Mouse (Mus musculus): ENCODE data around the gene Avpr1b. TPM values are rescaled to one million over a fixed set of nuclear protein-coding genes. Genes with fewer than 3 reads are reported as not detected.
"Not testable (repeated sequence)": the region's sequence is repeated elsewhere in the genome, so short reads cannot be mapped to it uniquely, and the experiment has no call there.

Gene Avpr1b
- polyA plus RNA-seq (2015; fragmentation: Nextera tagmentation; extraction: Ambion mirVana), result not detected in 2 replicates

GRCm38 (mm10) chr1:131598905-131599304 lies at the start of gene Avpr1b:
Gene Avpr1b, plus strand, starts transcription at chr1:131599239.
- 23% methylated on average over 12 of the region's 12 CpGs for WGBS
- Histone ChIP-seq H3K36me3 (no peaks in the 10 kb centered on the region), H3K9ac (no peak within 1 kb of the TSS), H3K9me3 (replicated peaks) (no peaks in the 10 kb centered on the region), H3K4me3 (replicated peaks) (no peak within 1 kb of the TSS), H3K27ac (no peak within 1 kb of the TSS), H3K4me2 (peak within 1 kb of the TSS; percentile 43), H3K27me3 (peaks cover 29% of the 10 kb centered on the region), H3K4me1 (0 out of 2 replicates have a peak, but pooled peaks cover 7% of the 10 kb centered on the region)
- no peak for ATAC-seq (replicated peaks; ENCODE audit: low FRiP score)

DNA sequence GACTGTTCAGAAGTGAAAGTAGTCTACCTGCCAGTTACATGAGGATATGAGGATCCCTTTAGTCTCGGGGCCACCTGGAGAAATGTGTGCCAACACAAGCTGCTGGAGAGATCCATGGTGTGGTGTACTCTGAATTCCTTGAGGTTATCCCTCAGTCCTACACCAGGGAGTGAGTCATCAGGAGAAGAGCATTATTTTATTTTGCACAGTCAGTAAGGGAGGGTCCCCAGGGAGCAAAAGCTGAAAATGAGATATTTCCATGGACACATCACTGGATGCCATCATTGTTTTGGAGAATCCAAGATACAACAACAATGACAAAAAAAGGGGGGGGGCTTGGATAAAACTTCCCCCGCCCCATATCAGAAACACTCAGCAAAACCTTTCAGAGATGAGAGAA lies 47.1 kb upstream of the Avpr1b start:
- Histone ChIP-seq H3K27ac (no peak overlapping the region), H3K27me3 (no peaks in the 10 kb centered on the region), H3K36me3 (no peaks in the 10 kb centered on the region), H3K9ac (no peak overlapping the region), H3K9me3 (replicated peaks) (no peaks in the 10 kb centered on the region), H3K4me3 (replicated peaks) (no peak overlapping the region), H3K4me1 (peaks cover 11% of the 10 kb centered on the region; the same call in 1 of the 2 replicates), H3K4me2 (no peak overlapping the region)
- ATAC-seq (replicated peaks; ENCODE audit: low FRiP score), result no peak
- 95% methylated on average over 2 of the region's 2 CpGs for WGBS

DNA sequence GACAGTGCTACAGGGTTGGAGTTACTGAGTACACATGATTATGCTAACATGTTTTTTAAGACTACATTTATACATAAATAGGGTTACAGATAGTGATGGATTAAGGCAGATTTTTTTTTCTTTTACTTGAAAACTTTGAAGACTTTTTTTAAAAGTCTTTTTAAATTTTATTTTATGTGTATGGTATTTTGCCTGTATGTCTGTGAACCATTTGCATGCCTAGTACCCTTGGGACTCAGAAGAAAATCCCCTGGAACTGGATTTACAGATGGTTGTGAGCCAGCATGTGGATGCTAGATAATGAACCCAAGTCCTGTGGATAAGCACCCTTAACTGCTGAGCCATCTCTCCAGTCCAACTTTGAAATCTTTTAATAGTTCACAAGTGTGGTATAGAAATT lies 45.6 kb upstream of the Avpr1b start:
- Histone ChIP-seq H3K27me3 (no peaks in the 10 kb centered on the region), H3K9ac (no peak overlapping the region), H3K4me1 (peaks cover 10% of the 10 kb centered on the region; the same call in 1 of the 2 replicates), H3K4me3 (replicated peaks) (no peak overlapping the region), H3K36me3 (no peaks in the 10 kb centered on the region), H3K4me2 (no peak overlapping the region), H3K27ac (no peak overlapping the region), H3K9me3 (replicated peaks) (no peaks in the 10 kb centered on the region)
- ATAC-seq (replicated peaks; ENCODE audit: low FRiP score), result no peak

- peak; percentile 87 for ATAC-seq (replicated peaks; ENCODE audit: low FRiP score)
- no peaks in the 10 kb centered on the region for H3K9me3 ChIP-seq (replicated peaks)
- H3K36me3 ChIP-seq, result no peaks in the 10 kb centered on the region
- H3K9ac ChIP-seq, result no peak overlapping the region
- H3K27ac ChIP-seq, result no peak overlapping the region
- no peaks in the 10 kb centered on the region for H3K27me3 ChIP-seq
- H3K4me1 ChIP-seq, result 0 out of 2 replicates have a peak, but pooled peaks cover 4% of the 10 kb centered on the region
- H3K4me2 ChIP-seq, result peak overlapping the region; percentile 47
- H3K4me3 ChIP-seq (replicated peaks), result no peak overlapping the region
- 9% methylated on average over 13 of the region's 13 CpGs for WGBS
Measured at GRCm38 (mm10) chr1:131555042-131555812, 43.8 kb upstream of the Avpr1b start.

DNA sequence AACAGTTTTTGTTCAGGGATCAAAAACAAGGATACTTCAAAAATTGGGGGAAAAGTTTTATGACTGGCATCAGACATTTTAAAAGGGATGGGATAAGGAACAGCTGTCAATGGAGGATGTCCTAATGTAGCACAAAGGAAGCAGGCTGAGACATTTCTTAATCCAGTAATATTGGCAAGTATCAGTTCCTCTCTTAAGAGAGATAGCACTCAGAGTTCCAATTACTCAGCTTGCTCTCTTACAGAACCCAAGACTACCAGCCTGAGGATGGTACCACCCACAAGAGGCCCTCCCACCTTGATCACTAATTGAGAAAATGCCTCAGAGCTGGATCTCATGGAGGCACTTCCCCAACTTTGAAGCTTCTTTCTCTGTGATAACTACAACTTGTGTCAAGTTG lies 38.5 kb upstream of the Avpr1b start:
- Histone ChIP-seq H3K27me3 (no peaks in the 10 kb centered on the region), H3K4me2 (no peak overlapping the region), H3K9me3 (replicated peaks) (no peaks in the 10 kb centered on the region), H3K9ac (no peak overlapping the region), H3K4me1 (no peaks in the 10 kb centered on the region), H3K27ac (no peak overlapping the region), H3K4me3 (replicated peaks) (no peak overlapping the region), H3K36me3 (no peaks in the 10 kb centered on the region)
- ATAC-seq (replicated peaks; ENCODE audit: low FRiP score), result no peak

- no peak overlapping the region for H3K27ac ChIP-seq
- no peak overlapping the region for H3K9ac ChIP-seq
- H3K36me3 ChIP-seq, result no peaks in the 10 kb centered on the region
- WGBS, result 98% methylated on average over 2 of the region's 2 CpGs
- no peak for ATAC-seq (replicated peaks; ENCODE audit: low FRiP score)
- no peaks in the 10 kb centered on the region for H3K4me1 ChIP-seq
- H3K27me3 ChIP-seq, result no peaks in the 10 kb centered on the region
- H3K9me3 ChIP-seq (replicated peaks), result no peaks in the 10 kb centered on the region
- no peak overlapping the region for H3K4me2 ChIP-seq
- no peak overlapping the region for H3K4me3 ChIP-seq (replicated peaks)
Measured at GRCm38 (mm10) chr1:131562081-131562480, 37.0 kb upstream of the Avpr1b start.

DNA sequence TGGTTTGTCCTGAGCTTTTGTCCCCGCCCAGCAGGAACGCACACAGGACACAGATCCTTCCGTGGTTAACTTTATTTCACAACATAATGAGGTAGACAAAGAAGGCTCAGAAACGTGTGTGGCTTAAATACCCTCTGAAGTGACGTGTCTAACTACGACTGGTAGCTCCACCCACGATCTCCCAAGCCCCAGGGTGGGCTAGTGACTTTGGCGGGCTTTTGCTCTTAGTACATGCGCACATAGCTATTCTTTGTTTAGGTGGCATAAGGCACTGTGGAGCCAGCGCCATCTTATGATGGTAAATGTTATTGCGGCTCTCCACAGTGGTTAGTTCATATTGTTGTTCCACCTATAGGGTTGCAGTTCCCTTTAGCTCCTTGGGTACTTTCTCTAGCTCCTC lies 33.0 kb upstream of the Avpr1b start:
- H3K9me3 ChIP-seq (replicated peaks); ATAC-seq (replicated peaks; ENCODE audit: low FRiP score); H3K36me3 ChIP-seq; H3K27ac ChIP-seq; H3K4me3 ChIP-seq (replicated peaks); H3K9ac ChIP-seq; H3K27me3 ChIP-seq; H3K4me1 ChIP-seq; H3K4me2 ChIP-seq: not testable (repeated sequence)
- WGBS, result 51% methylated on average over 11 of the region's 11 CpGs

- 80% methylated on average over 6 of the region's 6 CpGs for WGBS
- no peaks in the 10 kb centered on the region for H3K4me1 ChIP-seq
- no peak overlapping the region for H3K4me2 ChIP-seq
- no peaks in the 10 kb centered on the region for H3K27me3 ChIP-seq
- no peaks in the 10 kb centered on the region for H3K36me3 ChIP-seq
- no peak overlapping the region for H3K27ac ChIP-seq
- no peak overlapping the region for H3K9ac ChIP-seq
- H3K9me3 ChIP-seq (replicated peaks), result no peaks in the 10 kb centered on the region
- H3K4me3 ChIP-seq (replicated peaks), result no peak overlapping the region
- ATAC-seq (replicated peaks; ENCODE audit: low FRiP score), result no peak
Measured at GRCm38 (mm10) chr1:131569721-131570120, 29.3 kb upstream of the Avpr1b start.

DNA sequence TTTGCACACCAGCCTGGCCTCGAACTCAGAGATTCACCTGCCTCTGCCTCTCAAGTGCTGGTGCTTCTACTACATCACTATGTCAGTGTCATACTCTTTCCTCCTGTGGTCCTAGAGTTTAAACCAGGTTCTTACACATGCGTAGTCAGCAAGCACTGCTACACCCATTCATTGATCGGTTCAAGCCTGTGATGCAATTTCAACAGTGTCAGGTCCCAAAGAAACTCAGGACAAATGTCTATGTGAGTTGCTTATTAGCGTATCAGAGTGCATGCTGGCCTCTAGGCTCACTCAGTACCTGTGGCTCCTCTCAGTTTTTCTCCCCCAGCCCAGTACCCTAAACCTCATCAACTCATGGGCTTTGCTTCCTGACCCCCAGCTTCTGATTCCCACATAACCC lies 28.6 kb upstream of the Avpr1b start:
- no peak overlapping the region for H3K4me3 ChIP-seq (replicated peaks)
- no peaks in the 10 kb centered on the region for H3K9me3 ChIP-seq (replicated peaks)
- no peak for ATAC-seq (replicated peaks; ENCODE audit: low FRiP score)
- no peaks in the 10 kb centered on the region for H3K36me3 ChIP-seq
- no peak overlapping the region for H3K27ac ChIP-seq
- no peaks in the 10 kb centered on the region for H3K4me1 ChIP-seq
- no peaks in the 10 kb centered on the region for H3K27me3 ChIP-seq
- WGBS, result 96% methylated on average over 4 of the region's 4 CpGs
- no peak overlapping the region for H3K4me2 ChIP-seq
- H3K9ac ChIP-seq, result no peak overlapping the region

DNA sequence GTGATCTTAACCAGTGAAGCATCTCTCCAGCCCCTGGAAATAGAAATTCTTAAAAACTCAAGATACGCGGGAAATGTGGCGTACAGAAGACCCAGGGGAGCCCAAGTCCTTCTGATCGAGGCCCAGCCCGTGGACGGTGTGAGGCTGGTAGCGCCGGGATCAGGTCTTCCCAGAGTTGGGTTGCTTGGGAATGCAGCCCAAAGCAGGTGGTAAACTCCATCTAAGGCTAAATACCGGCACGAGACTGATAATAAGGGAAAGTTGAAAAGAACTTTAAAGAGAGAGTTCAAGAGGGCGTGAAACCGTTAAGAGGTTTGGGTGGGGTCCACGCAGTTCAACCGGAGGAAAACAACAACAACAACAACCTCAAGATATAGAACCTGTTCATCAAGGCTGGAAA lies 25.3 kb upstream of the Avpr1b start:
- Histone ChIP-seq H3K4me1 (no peaks in the 10 kb centered on the region), H3K27ac (no peak overlapping the region), H3K27me3 (no peaks in the 10 kb centered on the region), H3K36me3 (no peaks in the 10 kb centered on the region), H3K4me2 (no peak overlapping the region), H3K9me3 (replicated peaks) (no peaks in the 10 kb centered on the region), H3K4me3 (replicated peaks) (no peak overlapping the region), H3K9ac (no peak overlapping the region)
- ATAC-seq (replicated peaks; ENCODE audit: low FRiP score), result no peak
- 90% methylated on average over 14 of the region's 14 CpGs for WGBS

GRCm38 (mm10) chr1:131578943-131579680 lies 19.9 kb upstream of the Avpr1b start:
- ATAC-seq (replicated peaks; ENCODE audit: low FRiP score), result no peak
- Histone ChIP-seq H3K36me3 (no peaks in the 10 kb centered on the region), H3K27ac (no peak overlapping the region), H3K9ac (no peak overlapping the region), H3K4me2 (no peak overlapping the region), H3K9me3 (replicated peaks) (no peaks in the 10 kb centered on the region), H3K27me3 (no peaks in the 10 kb centered on the region), H3K4me1 (no peaks in the 10 kb centered on the region), H3K4me3 (replicated peaks) (no peak overlapping the region)
- 53% methylated on average over 17 of the region's 17 CpGs for WGBS

- Histone ChIP-seq H3K4me3 (replicated peaks) (no peak overlapping the region), H3K9me3 (replicated peaks) (no peaks in the 10 kb centered on the region), H3K9ac (no peak overlapping the region), H3K27ac (no peak overlapping the region), H3K4me1 (no peaks in the 10 kb centered on the region), H3K4me2 (no peak overlapping the region), H3K27me3 (no peaks in the 10 kb centered on the region), H3K36me3 (no peaks in the 10 kb centered on the region)
- no peak for ATAC-seq (replicated peaks; ENCODE audit: low FRiP score)
- 46% methylated on average over 4 of the region's 4 CpGs for WGBS
Measured at GRCm38 (mm10) chr1:131580389-131580788, 18.6 kb upstream of the Avpr1b start.

Measured in kidney, embryonic 15.5 days (tissue).